Mouse (Mus musculus) midbrain, embryonic 16.5 days (tissue): ENCODE measurements around the gene Rmdn2. TPM values are rescaled to one million over a fixed set of nuclear protein-coding genes. Genes with fewer than 3 reads are reported as not detected.

Source experiments
- ATAC-seq: fragments of 200-750 bp; cut with Nextera tagmentation; 2 replicates; pipeline ENCODE4 v1.8.0; 2017; ENCODE audit warnings: moderate TSS enrichment
- H3K27ac ChIP-seq: fragments of 300-500 bp; sonication (generic); 2 replicates; pipeline ENCODE4 v1.5.1; 2014; ENCODE audit warnings: mild to moderate bottlenecking, low read length, mixed read lengths
- H3K27me3 ChIP-seq: fragments of 300-500 bp; sonication (generic); 2 replicates; pipeline ENCODE4 v1.6.1; 2014; ENCODE audit warnings: low read depth, low read length, mixed read lengths; ENCODE audit not compliant: control insufficient read depth, insufficient read depth
- H3K36me3 ChIP-seq: fragments of 300-500 bp; sonication (generic); 2 replicates; pipeline ENCODE4 v1.6.1; 2014; ENCODE audit warnings: mild to moderate bottlenecking, low read length, moderate library complexity, mixed read lengths; ENCODE audit not compliant: control insufficient read depth, insufficient read depth
- H3K4me1 ChIP-seq: fragments of 300-500 bp; sonication (generic); 2 replicates; pipeline ENCODE4 v1.6.1; 2014; ENCODE audit warnings: mild to moderate bottlenecking, low read length, mixed read lengths; ENCODE audit not compliant: control insufficient read depth, insufficient read depth
- H3K4me2 ChIP-seq: fragments of 300-500 bp; sonication (generic); 2 replicates; pipeline ENCODE4 v1.6.1; 2014; ENCODE audit warnings: mild to moderate bottlenecking, low read length, mixed read lengths
- H3K4me3 ChIP-seq: fragments of 300-500 bp; sonication (generic); 2 replicates; pipeline ENCODE4 v1.5.1; 2014; ENCODE audit warnings: low read depth, mild to moderate bottlenecking, low read length, moderate library complexity, mixed read lengths
- H3K9ac ChIP-seq: fragments of 300-500 bp; sonication (generic); 2 replicates; pipeline ENCODE4 v1.6.1; 2014; ENCODE audit warnings: low read depth, low read length, mixed read lengths
- H3K9me3 ChIP-seq: fragments of 300-500 bp; sonication (generic); replicated peaks from 2 replicates; pipeline ENCODE4 v1.6.1; 2014; ENCODE audit warnings: mild to moderate bottlenecking, low read length, mixed read lengths; ENCODE audit not compliant: control insufficient read depth, poor library complexity, severe bottlenecking
- WGBS: fragments of 180-500 bp; shearing (Covaris S2); extraction: QIAGEN DNeasy Blood & Tissue Kit; methylation state at CpG from one replicate; pipeline ENCODE4 v1.1.7; 2014; 5-methylcytosine and 5-hydroxymethylcytosine counted together
- polyA plus RNA-seq: library from polyadenylated mRNA; unstranded; fragments of >200 nt; fragmentation: Nextera tagmentation; extraction: Ambion mirVana; gene quantifications from 2 replicates; pipeline ENCODE4 v1.2.1, GENCODE M21; 2015

Gene Rmdn2
- polyA plus RNA-seq, 1 experiment from 2014 or later, result 6.7 TPM

GRCm38 (mm10) chr17:79708168-79708567 is 96.5 kb downstream of the Rmdn2 start:
- ATAC-seq, result no peak
- Histone ChIP-seq H3K4me1 (peaks cover 5% of the 10 kb centered on the region), H3K4me2 (no peak overlapping the region), H3K36me3 (no peaks in the 10 kb centered on the region), H3K9me3 (no peaks in the 10 kb centered on the region), H3K27ac (no peak overlapping the region), H3K4me3 (no peak overlapping the region), H3K27me3 (peaks cover 20% of the 10 kb centered on the region), H3K9ac (no peak overlapping the region)
- 15% methylated on average over 7 of the region's 7 CpGs for WGBS

DNA sequence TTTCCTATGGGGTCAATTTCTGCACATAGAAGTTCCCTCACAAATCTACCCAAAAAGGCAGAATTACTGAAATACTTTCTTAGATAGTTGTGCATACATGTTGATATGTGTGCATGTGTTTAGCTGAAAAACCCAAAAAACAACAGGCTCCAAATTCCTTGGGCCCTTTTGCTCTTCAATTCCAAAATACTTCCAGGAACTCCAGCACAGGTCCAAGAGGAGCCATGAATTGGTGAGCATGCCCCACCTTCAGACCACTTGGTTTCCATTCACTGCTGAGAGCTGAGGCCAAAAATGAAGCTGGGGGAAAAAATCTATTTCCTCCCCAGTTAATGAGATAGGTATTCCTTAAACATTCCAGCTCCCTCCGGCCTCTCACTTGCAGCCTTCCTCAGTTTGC is 98.1 kb downstream of the Rmdn2 start:
- WGBS, result 36% methylated on average over 1 of the region's 1 CpGs
- peaks cover 35% of the 10 kb centered on the region for H3K27me3 ChIP-seq

DNA sequence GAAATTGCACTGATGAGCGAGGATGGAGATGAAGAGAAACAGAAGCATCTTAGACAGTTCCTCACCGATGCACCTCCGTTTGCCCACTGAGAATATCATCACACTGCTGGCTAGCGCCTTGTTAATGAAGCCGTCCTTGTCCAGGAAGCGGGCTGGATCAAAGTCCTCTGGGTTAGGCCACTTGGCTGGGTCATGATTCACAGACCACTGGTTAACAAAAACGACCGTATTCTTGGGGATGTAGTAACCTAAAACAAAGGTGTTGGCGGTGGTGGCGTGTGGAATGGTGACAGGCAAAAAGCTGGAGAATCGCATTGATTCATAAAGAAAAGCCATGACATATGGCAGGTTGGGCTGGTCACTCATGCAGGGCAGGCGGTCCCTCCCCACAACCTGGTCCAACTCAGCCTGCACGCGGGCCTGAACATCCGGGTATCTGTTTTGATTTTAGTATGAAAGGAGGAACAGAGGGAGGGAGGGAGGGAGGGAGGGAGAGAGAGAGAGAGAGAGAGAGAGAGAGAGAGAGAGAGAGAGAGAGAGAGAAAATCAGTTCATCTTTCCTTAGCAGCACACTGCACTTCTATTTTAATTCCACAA is 98.7 kb downstream of the Rmdn2 start:
- peaks cover 41% of the 10 kb centered on the region for H3K27me3 ChIP-seq
- H3K4me3 ChIP-seq, result no peak overlapping the region
- no peaks in the 10 kb centered on the region for H3K9me3 ChIP-seq
- ATAC-seq, result no peak
- H3K9ac ChIP-seq, result no peak overlapping the region
- no peak overlapping the region for H3K4me2 ChIP-seq
- no peaks in the 10 kb centered on the region for H3K36me3 ChIP-seq
- H3K4me1 ChIP-seq, result peaks cover 26% of the 10 kb centered on the region
- 8% methylated on average over 15 of the region's 15 CpGs for WGBS
- no peak overlapping the region for H3K27ac ChIP-seq

More for the DNA sequence above, 98.1 kb downstream of the Rmdn2 start:
- no peaks in the 10 kb centered on the region for H3K36me3 ChIP-seq
- H3K4me3 ChIP-seq, result no peak overlapping the region
- H3K9me3 ChIP-seq, result no peaks in the 10 kb centered on the region
- peaks cover 20% of the 10 kb centered on the region for H3K4me1 ChIP-seq
- no peak overlapping the region for H3K9ac ChIP-seq
- H3K27ac ChIP-seq, result no peak overlapping the region
- no peak for ATAC-seq
- no peak overlapping the region for H3K4me2 ChIP-seq

DNA sequence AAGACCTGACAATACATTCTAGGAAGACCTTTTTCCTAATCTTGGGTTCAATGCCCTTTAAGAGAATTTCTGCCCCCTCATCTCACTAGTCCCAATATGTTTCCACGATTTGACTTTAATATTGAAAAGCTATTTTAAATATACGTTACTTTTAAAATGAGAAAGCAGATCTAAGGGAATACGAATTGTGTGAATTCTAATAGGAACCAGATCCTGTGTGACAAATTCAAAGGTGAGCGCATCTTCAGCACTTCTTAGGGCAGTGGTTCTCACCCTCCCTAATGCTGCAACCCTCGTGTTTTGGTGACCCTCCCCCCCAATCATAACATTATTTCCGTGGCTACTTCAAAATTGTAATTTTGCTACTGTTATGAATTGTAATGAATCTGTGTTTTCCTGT is 100.3 kb downstream of the Rmdn2 start:
- ATAC-seq, result no peak
- peaks cover 44% of the 10 kb centered on the region for H3K27me3 ChIP-seq
- WGBS, result 9% methylated on average over 6 of the region's 6 CpGs
- no peaks in the 10 kb centered on the region for H3K9me3 ChIP-seq
- no peak overlapping the region for H3K4me2 ChIP-seq
- H3K4me1 ChIP-seq, result peaks cover 27% of the 10 kb centered on the region
- no peaks in the 10 kb centered on the region for H3K36me3 ChIP-seq
- no peak overlapping the region for H3K27ac ChIP-seq
- H3K9ac ChIP-seq, result no peak overlapping the region
- no peak overlapping the region for H3K4me3 ChIP-seq

DNA sequence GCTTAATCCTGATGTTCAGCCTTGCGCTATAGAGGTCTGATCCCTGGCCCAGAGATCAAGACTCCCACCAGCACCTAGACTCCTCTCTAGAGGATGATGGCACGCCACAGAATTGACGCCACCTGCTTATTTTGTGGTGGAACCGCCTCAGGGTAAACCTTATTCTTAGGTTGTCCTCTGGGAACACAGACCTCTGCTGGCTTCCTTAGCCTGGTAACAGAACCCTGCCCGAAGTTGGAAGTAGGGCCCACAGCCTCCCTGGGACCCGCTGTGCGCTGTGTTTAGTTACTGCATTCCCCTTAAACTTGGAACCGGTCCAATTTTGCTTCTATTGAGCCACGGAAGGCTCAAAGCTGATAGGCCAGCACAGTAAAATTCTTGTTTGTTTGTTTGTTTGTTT is 100.9 kb downstream of the Rmdn2 start:
- no peak overlapping the region for H3K4me3 ChIP-seq
- no peaks in the 10 kb centered on the region for H3K36me3 ChIP-seq
- WGBS, result 2% methylated on average over 9 of the region's 9 CpGs
- ATAC-seq, result no peak
- H3K9ac ChIP-seq, result no peak overlapping the region
- H3K4me2 ChIP-seq, result no peak overlapping the region
- no peak overlapping the region for H3K27ac ChIP-seq
- H3K9me3 ChIP-seq, result no peaks in the 10 kb centered on the region
- peaks cover 27% of the 10 kb centered on the region for H3K4me1 ChIP-seq
- peaks cover 47% of the 10 kb centered on the region for H3K27me3 ChIP-seq

DNA sequence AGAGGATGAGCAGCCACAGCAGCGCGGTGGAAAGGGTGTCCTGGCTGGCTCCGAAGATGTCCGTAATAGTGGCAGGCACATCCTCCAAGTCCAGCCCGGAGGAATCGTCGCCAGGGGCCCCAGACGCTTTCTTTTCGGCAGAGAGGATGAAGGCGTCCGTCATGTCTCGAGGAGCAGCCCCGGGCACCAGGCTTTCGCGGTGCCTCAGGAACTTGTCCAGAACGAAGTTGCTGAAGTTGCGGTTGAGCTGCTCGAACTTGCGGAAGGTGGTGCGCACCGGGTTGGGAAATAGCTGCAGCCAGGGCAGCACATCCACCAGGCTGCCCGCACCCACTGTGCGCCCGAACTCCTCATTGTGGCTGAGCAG is 101.6 kb downstream of the Rmdn2 start:
- Histone ChIP-seq H3K4me2 (peak overlapping the region; percentile 95), H3K27ac (no peak overlapping the region), H3K9me3 (no peaks in the 10 kb centered on the region), H3K9ac (peak overlapping the region; percentile 62), H3K4me3 (peak overlapping the region; percentile 52), H3K4me1 (peaks cover 27% of the 10 kb centered on the region), H3K27me3 (peaks cover 47% of the 10 kb centered on the region), H3K36me3 (no peaks in the 10 kb centered on the region)
- ATAC-seq, result no peak
- WGBS, result 0% methylated on average over 24 of the region's 24 CpGs

DNA sequence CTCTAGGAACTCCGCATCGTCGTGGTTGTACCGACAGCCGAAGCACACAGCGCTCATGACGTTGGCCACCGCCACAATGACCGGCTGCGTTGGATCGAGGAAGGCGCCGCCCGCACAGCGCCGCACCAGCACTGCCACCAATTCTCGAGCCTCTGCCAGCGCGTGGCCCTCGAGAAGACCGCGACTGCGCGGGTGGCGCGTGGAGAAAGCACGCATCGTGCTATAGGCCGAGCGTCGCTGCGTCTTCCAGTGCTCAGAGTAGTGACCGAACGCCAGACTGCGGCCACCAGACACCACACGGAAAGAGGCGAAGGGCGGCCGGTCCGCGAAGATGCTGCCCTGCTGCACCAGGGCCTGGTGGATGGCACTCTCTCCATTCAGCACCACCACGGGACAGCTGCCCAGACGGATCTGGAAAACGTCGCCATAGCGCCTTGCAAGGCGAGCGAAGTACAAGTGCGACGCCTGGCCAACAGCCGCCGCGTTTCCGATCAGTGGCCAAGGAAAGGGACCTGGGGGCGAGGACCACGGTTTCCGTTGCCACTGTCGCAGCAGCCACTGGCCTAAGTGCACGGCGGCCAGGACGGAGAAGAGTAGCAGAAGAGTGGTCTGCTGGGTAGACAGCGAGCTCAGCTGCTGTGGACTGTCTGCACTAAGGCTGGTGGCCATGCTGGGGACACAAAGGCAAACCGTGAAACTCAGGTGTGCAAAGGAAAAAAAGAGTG is 102.1 kb downstream of the Rmdn2 start:
- under 1% methylated on average over 63 of the region's 63 CpGs for WGBS
- Histone ChIP-seq H3K4me2 (peak overlapping the region; percentile 95), H3K27ac (no peak overlapping the region), H3K27me3 (peaks cover 47% of the 10 kb centered on the region), H3K4me1 (peaks cover 27% of the 10 kb centered on the region), H3K36me3 (no peaks in the 10 kb centered on the region), H3K9ac (peak overlapping the region; percentile 62), H3K4me3 (peak overlapping the region; percentile 52), H3K9me3 (no peaks in the 10 kb centered on the region)
- peak; percentile 63 for ATAC-seq

- peaks cover 27% of the 10 kb centered on the region for H3K4me1 ChIP-seq
- no peak overlapping the region for H3K27ac ChIP-seq
- no peaks in the 10 kb centered on the region for H3K9me3 ChIP-seq
- under 1% methylated on average over 16 of the region's 16 CpGs for WGBS
- ATAC-seq, result no peak
- no peaks in the 10 kb centered on the region for H3K36me3 ChIP-seq
- peaks cover 44% of the 10 kb centered on the region for H3K27me3 ChIP-seq
- peak overlapping the region; percentile 95 for H3K4me2 ChIP-seq
- H3K9ac ChIP-seq, result no peak overlapping the region
- H3K4me3 ChIP-seq, result peak overlapping the region; percentile 52
Measured at GRCm38 (mm10) chr17:79714368-79714895, 102.8 kb downstream of the Rmdn2 start.

- Histone ChIP-seq H3K9me3 (no peaks in the 10 kb centered on the region), H3K9ac (peak within 1 kb of the TSS; percentile 62), H3K4me1 (peaks cover 27% of the 10 kb centered on the region), H3K4me3 (peak within 1 kb of the TSS; percentile 52), H3K27me3 (peaks cover 38% of the 10 kb centered on the region), H3K27ac (no peak within 1 kb of the TSS), H3K4me2 (peak within 1 kb of the TSS; percentile 95), H3K36me3 (no peaks in the 10 kb centered on the region)
- WGBS, result under 1% methylated on average over 31 of the region's 31 CpGs
- ATAC-seq, result peak; percentile 46
Measured at GRCm38 (mm10) chr17:79714931-79715637, 103.4 kb downstream of the Rmdn2 start, which contains the start of gene Cyp1b1. Gene Cyp1b1, minus strand, starts transcription at chr17:79715061.
